In genomic region chr7:144238409-144238808, GRCm38 (mm10) we compare ENCODE assay signal across 10 mouse cellular contexts.
DNase-seq lines count a peak whose midpoint lies in the region; ATAC-seq lines count a peak whose summit lies in the region.
"Had no signal": no experiment of that assay in that cellular context is flagged by ENCODE, and none has a peak within 500 bp of the region (broad histone marks: within the 10 kb centered on the region; RNA-seq: fewer than 3 reads in every experiment).

No protein-coding gene starts in this region.

- H3K4me1 ChIP-seq in forebrain, embryonic 14.5 days (ENCODE audit: control insufficient read depth, insufficient read depth, low read length) = peaks cover 36% of the 10 kb centered on the region
- 0 out of 2 replicates have a peak, but pooled peaks cover 6% of the 10 kb centered on the region for H3K4me1 ChIP-seq in liver, embryonic 12.5 days
- peaks cover 14% of the 10 kb centered on the region; the same call in 1 of the 2 replicates for H3K4me1 ChIP-seq in kidney, embryonic 14.5 days (ENCODE audit: control insufficient read depth, insufficient read depth, low read length)

- intact Hi-C loops in left cerebral cortex, postnatal 25 days (cut with DNase I) = loop anchor here (5.0 kb wide), 2 partner anchors 44 to 179 kb away; no protein-coding TSS in a partner anchor

- DNase-seq in right cerebral cortex, adult 18-20 months = peak; percentile 72
- no peak for DNase-seq in right cerebral cortex, postnatal 4 days
- DNase-seq in forebrain, embryonic 14.5 days (ENCODE audit: low spot score) = peak; percentile 97
- peak; percentile 68 to 82 for DNase-seq in left cerebral cortex, postnatal 25 days (ENCODE audit: low spot score in 2 of 2)
- peak; percentile 85 for DNase-seq in telencephalon, adult 2 months (ENCODE audit: low read depth, low spot score)
- no peak for DNase-seq in kidney, postnatal 36 days

- peak overlapping the region; percentile 63; the same call in 1 of the 2 replicates for H3K9ac ChIP-seq in forebrain, embryonic 14.5 days (ENCODE audit: low read length)
- no peak overlapping the region for H3K9ac ChIP-seq in liver, embryonic 12.5 days
- no peak overlapping the region for H3K9ac ChIP-seq in kidney, embryonic 14.5 days (ENCODE audit: low read depth, low read length)
- H3K9ac ChIP-seq: heart, embryonic 15.5 days had no signal

- H3K27ac ChIP-seq in forebrain, embryonic 14.5 days (ENCODE audit: low read depth, low read length) = peak overlapping the region; percentile 50; the same call in 1 of the 2 replicates
- H3K27ac ChIP-seq in liver, embryonic 12.5 days = no peak overlapping the region
- no peak overlapping the region for H3K27ac ChIP-seq in kidney, embryonic 14.5 days (ENCODE audit: low read depth, low read length)
- H3K27ac ChIP-seq: heart, embryonic 15.5 days had no signal

- ATAC-seq in forebrain, embryonic 14.5 days = peak; percentile 76
- ATAC-seq in liver, embryonic 12.5 days = no peak
- no peak for ATAC-seq in kidney, embryonic 14.5 days (ENCODE audit: low FRiP score, low TSS enrichment)
- ATAC-seq: Patski had no signal

- H3K4me2 ChIP-seq in forebrain, embryonic 14.5 days (ENCODE audit: low read length) = peak overlapping the region; percentile 46
- H3K4me2 ChIP-seq in liver, embryonic 12.5 days = no peak overlapping the region
- H3K4me2 ChIP-seq in kidney, embryonic 14.5 days (replicated peaks; ENCODE audit: low read depth, low read length) = no peak overlapping the region
- H3K4me2 ChIP-seq: heart, embryonic 15.5 days had no signal

- H3K27me3 ChIP-seq in forebrain, embryonic 14.5 days (replicated peaks; ENCODE audit: control insufficient read depth, insufficient read depth, low read length) = no peaks in the 10 kb centered on the region
- no peaks in the 10 kb centered on the region; the same call in 1 of the 2 replicates for H3K27me3 ChIP-seq in liver, embryonic 12.5 days (replicated peaks)
- H3K27me3 ChIP-seq in kidney, embryonic 14.5 days (ENCODE audit: control insufficient read depth, insufficient read depth, low read length) = 0 out of 2 replicates have a peak, but pooled peaks cover 3% of the 10 kb centered on the region
- H3K27me3 ChIP-seq: Patski had no signal

- 17% methylated on average over 12 of the region's 12 CpGs for WGBS in forebrain, embryonic 14.5 days
- WGBS in liver, embryonic 12.5 days (ENCODE audit: insufficient replicate concordance) = 41% methylated on average over 12 of the region's 12 CpGs
- WGBS in kidney, embryonic 14.5 days = 22% methylated on average over 12 of the region's 12 CpGs

- H3K4me3 ChIP-seq in forebrain, embryonic 14.5 days (ENCODE audit: low read depth, low read length) = peak overlapping the region; percentile 34
- H3K4me3 ChIP-seq in liver, embryonic 12.5 days = no peak overlapping the region
- no peak overlapping the region for H3K4me3 ChIP-seq in kidney, embryonic 14.5 days (ENCODE audit: low read length)
- H3K4me3 ChIP-seq: heart, embryonic 15.5 days had no signal

- H3K9me3 ChIP-seq in forebrain, embryonic 14.5 days (replicated peaks; ENCODE audit: control insufficient read depth, low read length) = no peaks in the 10 kb centered on the region
- H3K9me3 ChIP-seq in liver, embryonic 12.5 days (replicated peaks) = no peaks in the 10 kb centered on the region
- H3K9me3 ChIP-seq in kidney, embryonic 14.5 days (ENCODE audit: control insufficient read depth, low read length) = no peaks in the 10 kb centered on the region
- H3K9me3 ChIP-seq: heart, embryonic 15.5 days had no signal

- H3K36me3 ChIP-seq in forebrain, embryonic 14.5 days (ENCODE audit: control insufficient read depth, insufficient read depth, low read length) = no peaks in the 10 kb centered on the region
- H3K36me3 ChIP-seq in liver, embryonic 12.5 days = no peaks in the 10 kb centered on the region
- H3K36me3 ChIP-seq in kidney, embryonic 14.5 days (ENCODE audit: control insufficient read depth, insufficient read depth, low read length) = no peaks in the 10 kb centered on the region
- H3K36me3 ChIP-seq: heart, embryonic 15.5 days had no signal

Comparison
In these comparisons a context has a peak if more than half of its experiments do, and no peak if none do; other contexts are left out.
1. DNase-seq: peak in right cerebral cortex, adult 18-20 months (single experiment), forebrain, embryonic 14.5 days (single experiment), left cerebral cortex, postnatal 25 days (2 of 2) and telencephalon, adult 2 months (single experiment); none in right cerebral cortex, postnatal 4 days (single experiment) and kidney, postnatal 36 days (0 of 2).